Mouse (Mus musculus) C2C12 (cell line): ENCODE measurements around the gene Map1s. TPM values are rescaled to one million over a fixed set of nuclear protein-coding genes. Genes with fewer than 3 reads are reported as not detected.

ENCODE experiments used
- H3K27me3 ChIP-seq: one replicate; pipeline ENCODE4 v1.6.1; 2011; ENCODE audit not compliant: control insufficient read depth, insufficient read depth, insufficient read length
- H3K36me3 ChIP-seq: one replicate; pipeline ENCODE4 v1.6.1; 2011; ENCODE audit not compliant: control insufficient read depth, insufficient read depth
- H3K4me3 ChIP-seq: one replicate; pipeline ENCODE4 v1.5.1; 2011; ENCODE audit warnings: mild to moderate bottlenecking, control low read depth; ENCODE audit not compliant: poor library complexity, insufficient read depth, severe bottlenecking
- H3K79me2 ChIP-seq: one replicate; pipeline ENCODE4 v1.6.1; 2011; ENCODE audit not compliant: control insufficient read depth, insufficient read depth
- H3K79me3 ChIP-seq: one replicate; pipeline ENCODE4 v1.6.1; 2011; ENCODE audit warnings: low read depth, control low read depth
- H3ac ChIP-seq: one replicate; pipeline ENCODE3; 2011; ENCODE audit warnings: low read depth; ENCODE audit not compliant: control insufficient read depth, insufficient read length
- CEBPB ChIP-seq: IDR thresholded peaks from one replicate; pipeline ENCODE4 v1.6.1; 2011; ENCODE audit warnings: low read depth, mild to moderate bottlenecking, control low read depth, moderate library complexity
- CTCF ChIP-seq: IDR thresholded peaks from one replicate; pipeline ENCODE4 v1.5.1; 2011; ENCODE audit not compliant: control insufficient read depth, insufficient read depth, insufficient read length
- FOSL1 ChIP-seq: IDR thresholded peaks from one replicate; pipeline ENCODE4 v1.8.0; 2011; ENCODE audit warnings: mild to moderate bottlenecking, low read length; ENCODE audit not compliant: poor library complexity, insufficient read depth, severe bottlenecking
- MAX ChIP-seq: IDR thresholded peaks from one replicate; pipeline ENCODE4 v1.6.1; 2011; ENCODE audit warnings: mild to moderate bottlenecking, control low read depth
- MYOD1 ChIP-seq: IDR thresholded peaks from one replicate; pipeline ENCODE4 v1.6.1; 2011; ENCODE audit warnings: low read depth; ENCODE audit not compliant: control insufficient read depth, insufficient read length
- MYOG ChIP-seq: IDR thresholded peaks from one replicate; pipeline ENCODE4 v1.6.1; 2011; ENCODE audit not compliant: control insufficient read depth, insufficient read length; ENCODE audit errors: extremely low read depth
- USF1 ChIP-seq: IDR thresholded peaks from one replicate; pipeline ENCODE4 v1.6.1; 2011; ENCODE audit warnings: low read depth, mild to moderate bottlenecking, control low read depth, moderate library complexity
- polyA plus RNA-seq: library from polyadenylated mRNA; unstranded; fragments of >200 nt; fragmentation: generic; extraction: Trizol; gene quantifications from one replicate; pipeline ENCODE4 v1.2.1, GENCODE M21; 2012; ENCODE audit warnings: missing spikeins

The Map1s gene
- polyA plus RNA-seq, 1 experiment = 59.7 TPM

DNA sequence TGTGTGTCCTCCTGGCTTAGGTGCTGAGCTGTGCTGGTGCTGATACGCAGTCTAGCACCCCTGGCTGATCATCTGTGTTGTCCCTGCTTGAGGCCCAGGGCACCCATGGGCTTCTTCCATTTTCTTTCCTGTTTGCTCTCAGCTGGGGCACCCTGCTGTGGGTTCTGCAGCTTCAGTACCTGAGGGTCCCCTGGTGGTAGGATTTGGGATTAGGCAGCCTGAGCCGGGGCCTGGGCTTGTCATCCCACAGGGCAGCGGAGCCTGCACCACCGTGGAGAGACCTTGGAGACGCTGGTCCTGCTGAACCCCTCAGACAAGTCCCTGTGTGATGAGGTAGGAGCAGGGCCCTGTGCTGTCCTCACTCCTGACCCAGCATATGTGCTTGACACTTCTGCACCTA lies 5.9 kb downstream of the Map1s start:
- no peaks in the 10 kb centered on the region for H3K27me3 ChIP-seq

DNA sequence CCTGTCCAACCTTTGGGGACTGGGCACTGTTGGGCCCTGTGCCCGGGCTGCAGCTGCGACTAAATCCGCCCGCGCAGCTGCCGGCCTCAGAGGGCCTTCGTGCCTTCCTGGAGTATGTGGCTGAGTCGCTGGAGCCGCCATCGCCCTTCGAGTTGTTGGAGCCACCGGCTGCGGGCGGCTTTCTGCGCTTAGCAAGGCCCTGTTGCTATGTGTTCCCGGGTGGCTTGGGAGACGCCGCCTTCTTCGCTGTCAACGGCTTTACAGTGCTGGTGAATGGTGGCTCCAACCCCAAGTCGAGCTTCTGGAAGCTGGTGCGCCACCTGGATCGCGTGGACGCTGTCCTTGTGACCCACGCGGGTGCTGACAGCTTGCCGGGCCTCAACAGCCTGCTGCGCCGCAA lies 7.2 kb downstream of the Map1s start:
- Histone ChIP-seq H3K27me3 (no peaks in the 10 kb centered on the region), H3ac (no peak overlapping the region), H3K79me2 (peaks cover 73% of the 10 kb centered on the region), H3K79me3 (peaks cover 37% of the 10 kb centered on the region), H3K36me3 (peaks cover 53% of the 10 kb centered on the region), H3K4me3 (no peak overlapping the region)
- TF ChIP-seq MYOG = no peak
- no peak for TF ChIP-seq MAX
- TF ChIP-seq USF1 = no peak

More for the DNA sequence above, 5.9 kb downstream of the Map1s start:
- no peak overlapping the region for H3ac ChIP-seq
- peaks cover 87% of the 10 kb centered on the region for H3K79me2 ChIP-seq
- H3K36me3 ChIP-seq = peaks cover 41% of the 10 kb centered on the region
- no peak overlapping the region for H3K4me3 ChIP-seq
- peaks cover 50% of the 10 kb centered on the region for H3K79me3 ChIP-seq
- no peak for TF ChIP-seq MAX
- no peak for TF ChIP-seq CEBPB
- no peak for TF ChIP-seq USF1
- no peak for TF ChIP-seq MYOD1
- TF ChIP-seq FOSL1 = no peak

DNA sequence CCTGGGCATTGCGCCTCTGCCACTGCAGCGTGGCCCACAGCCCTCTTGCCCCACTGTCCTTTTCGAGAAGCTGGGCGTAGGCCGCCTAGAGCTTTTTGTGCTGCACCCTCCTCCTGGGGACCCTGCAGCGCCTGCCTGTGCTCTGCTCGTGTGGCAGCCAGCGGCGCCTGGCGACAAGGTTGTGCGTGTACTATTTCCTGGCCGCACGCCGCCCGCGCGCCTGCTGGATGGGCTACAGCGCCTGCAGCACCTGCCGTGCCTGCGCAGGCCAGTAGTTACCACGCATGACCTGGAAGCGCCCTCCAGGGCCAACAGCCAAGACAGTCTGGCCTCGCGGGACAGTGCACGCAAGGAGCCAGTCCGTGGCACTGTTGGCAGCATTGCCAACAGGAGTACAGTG lies 7.8 kb downstream of the Map1s start:
- H3K4me3 ChIP-seq = no peak overlapping the region
- H3ac ChIP-seq = no peak overlapping the region
- no peaks in the 10 kb centered on the region for H3K27me3 ChIP-seq
- H3K79me2 ChIP-seq = peaks cover 67% of the 10 kb centered on the region
- H3K79me3 ChIP-seq = peaks cover 32% of the 10 kb centered on the region
- TF ChIP-seq MAX = no peak
- no peak for TF ChIP-seq FOSL1
- TF ChIP-seq USF1 = no peak
- TF ChIP-seq CEBPB = no peak
- no peak for TF ChIP-seq CTCF
- TF ChIP-seq MYOG = no peak
- TF ChIP-seq MYOD1 = no peak
- peaks cover 55% of the 10 kb centered on the region for H3K36me3 ChIP-seq

DNA sequence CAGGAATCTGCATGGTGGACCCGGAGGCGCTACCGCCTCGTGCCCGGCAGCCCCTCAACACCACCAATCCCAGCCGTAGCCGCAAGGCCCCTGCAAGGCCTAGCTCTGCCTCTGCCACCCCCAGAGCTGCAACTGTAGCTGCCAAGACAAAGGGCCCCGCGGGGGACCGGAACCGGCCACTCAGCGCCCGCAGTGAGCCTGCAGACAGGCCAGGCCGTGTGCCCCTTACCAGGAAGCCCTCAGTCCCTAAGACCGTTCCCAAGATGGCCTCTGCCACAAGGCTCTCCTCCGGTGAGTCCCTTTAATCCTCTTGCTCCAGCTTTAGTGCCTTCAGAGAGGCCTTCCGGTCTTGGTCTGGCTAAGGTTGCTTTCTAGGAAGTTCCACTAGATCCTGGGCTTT lies 9.0 kb downstream of the Map1s start:
- Histone ChIP-seq H3K79me2 (peaks cover 56% of the 10 kb centered on the region), H3K79me3 (peaks cover 20% of the 10 kb centered on the region), H3K36me3 (peaks cover 56% of the 10 kb centered on the region), H3ac (no peak overlapping the region), H3K4me3 (no peak overlapping the region), H3K27me3 (no peaks in the 10 kb centered on the region)
- TF ChIP-seq MYOD1 (no peak), USF1 (no peak), MAX (no peak), CEBPB (no peak), MYOG (no peak), FOSL1 (no peak), CTCF (no peak)

DNA sequence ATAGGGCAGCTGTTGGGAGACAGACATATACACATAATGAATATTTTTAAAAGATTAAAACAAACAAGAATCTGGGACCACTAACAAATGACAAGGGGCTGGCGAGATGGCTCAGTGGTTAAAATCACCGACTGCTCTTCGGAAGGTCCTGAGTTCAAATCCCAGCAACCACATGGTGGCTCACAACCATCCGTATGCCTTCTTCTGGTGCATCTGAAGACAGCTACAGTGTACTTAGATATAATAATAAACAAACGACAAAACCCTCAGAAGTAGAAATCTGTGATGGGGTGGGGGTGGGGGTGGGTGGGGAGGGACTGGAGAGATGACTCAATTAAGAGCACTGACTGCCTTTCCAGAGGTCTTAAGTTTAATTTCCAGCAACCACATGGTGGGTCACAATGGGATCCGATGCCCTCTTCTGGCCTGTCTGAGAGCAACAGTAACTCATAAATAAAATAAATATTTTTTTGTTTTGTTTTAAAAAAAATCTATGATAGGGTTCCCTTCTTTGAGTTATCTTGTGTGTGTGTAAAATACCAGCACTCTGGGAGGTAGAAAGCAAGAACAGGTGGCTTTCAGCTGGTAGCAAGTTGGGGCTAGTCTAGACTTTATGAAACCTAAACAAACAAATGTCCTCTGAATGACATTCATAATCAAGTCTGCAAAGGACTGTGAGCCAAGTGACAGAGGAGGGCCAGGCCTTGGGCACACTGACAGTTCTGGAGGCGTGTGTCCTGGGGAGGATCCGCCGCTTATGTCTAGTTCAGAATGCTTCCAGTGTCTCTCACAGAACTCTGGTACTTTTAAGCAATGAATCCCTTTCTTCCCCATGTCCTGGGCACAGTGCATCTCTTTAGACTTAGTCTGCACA lies 14.6 kb downstream of the Map1s start:
- TF ChIP-seq CTCF = no peak
- no peak for TF ChIP-seq CEBPB
- no peak for TF ChIP-seq FOSL1
- no peak for TF ChIP-seq MYOG
- H3K79me2 ChIP-seq = peaks cover 10% of the 10 kb centered on the region
- no peaks in the 10 kb centered on the region for H3K27me3 ChIP-seq
- H3K4me3 ChIP-seq = no peak overlapping the region
- H3K79me3 ChIP-seq = no peaks in the 10 kb centered on the region
- H3K36me3 ChIP-seq = peaks cover 25% of the 10 kb centered on the region
- no peak overlapping the region for H3ac ChIP-seq

DNA sequence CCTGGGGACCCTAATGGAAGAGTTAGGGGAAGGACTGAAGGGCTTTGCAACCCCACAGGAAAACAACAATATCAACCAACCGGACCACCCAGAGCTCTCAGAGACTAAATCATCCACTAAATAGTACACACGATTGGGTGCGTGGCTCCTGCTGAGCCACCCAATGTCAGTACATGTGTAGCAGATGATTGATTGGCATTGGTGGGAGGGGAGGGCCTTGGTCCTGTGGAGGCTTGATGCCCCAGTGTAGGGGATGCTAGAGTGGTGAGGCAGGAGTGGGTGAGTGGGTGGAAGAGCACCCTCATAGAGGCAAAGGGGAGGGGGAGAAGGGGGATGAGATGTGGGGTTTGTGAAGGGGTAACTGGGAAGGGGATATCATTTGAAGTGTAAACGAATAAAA lies 18.4 kb downstream of the Map1s start:
- Histone ChIP-seq H3K36me3 (no peaks in the 10 kb centered on the region), H3K27me3 (no peaks in the 10 kb centered on the region), H3K4me3 (no peak overlapping the region), H3ac (no peak overlapping the region), H3K79me2 (no peaks in the 10 kb centered on the region), H3K79me3 (no peaks in the 10 kb centered on the region)
- no peak for TF ChIP-seq CEBPB
- TF ChIP-seq FOSL1 = no peak
- no peak for TF ChIP-seq MAX
- no peak for TF ChIP-seq USF1
- no peak for TF ChIP-seq MYOG
- no peak for TF ChIP-seq CTCF
- TF ChIP-seq MYOD1 = no peak
